Mouse (Mus musculus): ENCODE results near the gene Krtap4-1. TPM values are rescaled to one million over a fixed set of nuclear protein-coding genes. Genes with fewer than 3 reads are reported as not detected.
"Not testable (repeated sequence)": the region's sequence is repeated elsewhere in the genome, so short reads cannot be mapped to it uniquely, and the experiment has no call there.

Gene Krtap4-1
- polyA plus RNA-seq (2015; fragmentation: Nextera tagmentation; extraction: Ambion mirVana): not detected in 2 replicates

DNA sequence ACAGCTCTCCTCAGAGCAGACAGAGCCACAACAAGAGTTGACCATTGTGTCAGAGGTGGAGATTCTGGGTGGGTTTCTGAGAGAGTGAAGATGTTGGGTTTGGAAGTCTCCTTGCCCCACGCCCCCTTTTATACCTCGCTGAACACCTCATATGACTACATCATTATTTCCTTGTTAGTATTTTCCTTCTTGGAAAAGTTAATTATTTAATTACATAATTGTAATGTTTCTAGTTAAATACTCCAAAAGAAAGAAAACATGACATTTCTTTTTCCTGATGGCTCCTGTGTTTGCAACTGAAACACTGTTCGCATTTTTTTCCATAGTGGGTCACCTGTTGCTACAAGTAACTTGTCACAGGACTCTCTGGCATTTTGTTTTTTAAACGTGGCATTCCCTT, at the start of gene Krtap4-1:
Krtap4-1 (minus strand) TSS at position 101 of the 400 bp plus-strand sequence.
- Histone ChIP-seq H3K27ac (ENCODE audit: low read depth, low read length) (no peak within 1 kb of the TSS), H3K27me3 (replicated peaks; ENCODE audit: control insufficient read depth, insufficient read depth, low read length) (no peaks in the 10 kb centered on the region), H3K4me1 (ENCODE audit: control insufficient read depth, insufficient read depth, low read depth, low read length) (no peaks in the 10 kb centered on the region), H3K4me2 (ENCODE audit: low read length) (no peak within 1 kb of the TSS), H3K9me3 (ENCODE audit: control insufficient read depth, low read length) (no peaks in the 10 kb centered on the region), H3K9ac (ENCODE audit: low read depth, low read length) (no peak within 1 kb of the TSS), H3K4me3 (ENCODE audit: low read length) (no peak within 1 kb of the TSS), H3K36me3 (ENCODE audit: control insufficient read depth, insufficient read depth, low read length) (no peaks in the 10 kb centered on the region)
- 88% methylated on average over 4 of the region's 4 CpGs for WGBS
- no peak for ATAC-seq

DNA sequence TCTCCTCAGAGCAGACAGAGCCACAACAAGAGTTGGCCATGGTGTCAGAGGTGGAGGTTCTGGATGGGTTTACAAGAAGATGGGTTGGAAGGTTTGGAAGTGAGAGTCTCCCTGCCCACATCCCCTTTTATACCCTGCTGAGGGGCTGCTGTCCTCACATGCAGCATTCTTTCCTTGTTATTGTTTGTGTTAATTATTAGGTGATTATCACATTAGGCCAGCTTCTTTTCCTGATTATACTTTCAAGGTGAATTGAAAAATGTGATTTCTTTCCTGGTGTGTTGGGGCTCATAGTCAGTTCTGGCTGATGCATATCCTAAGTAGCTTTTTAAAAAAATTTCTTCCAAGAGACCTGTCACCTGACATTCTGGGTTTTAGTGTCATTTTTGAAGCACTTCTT, 37.8 kb upstream of the Krtap4-1 start, which contains the start of gene Krtap4-6:
Krtap4-6 (minus strand) TSS at position 101 of the 400 bp plus-strand sequence.
- Histone ChIP-seq H3K27ac (ENCODE audit: low read depth, low read length) (no peak within 1 kb of the TSS), H3K36me3 (ENCODE audit: control insufficient read depth, insufficient read depth, low read length) (no peaks in the 10 kb centered on the region), H3K4me2 (ENCODE audit: low read length) (no peak within 1 kb of the TSS), H3K9me3 (ENCODE audit: control insufficient read depth, low read length) (no peaks in the 10 kb centered on the region), H3K9ac (ENCODE audit: low read depth, low read length) (no peak within 1 kb of the TSS), H3K27me3 (replicated peaks; ENCODE audit: control insufficient read depth, insufficient read depth, low read length) (no peaks in the 10 kb centered on the region), H3K4me1 (ENCODE audit: control insufficient read depth, insufficient read depth, low read depth, low read length) (no peaks in the 10 kb centered on the region), H3K4me3 (ENCODE audit: low read length) (no peak within 1 kb of the TSS)
- no peak for ATAC-seq

DNA sequence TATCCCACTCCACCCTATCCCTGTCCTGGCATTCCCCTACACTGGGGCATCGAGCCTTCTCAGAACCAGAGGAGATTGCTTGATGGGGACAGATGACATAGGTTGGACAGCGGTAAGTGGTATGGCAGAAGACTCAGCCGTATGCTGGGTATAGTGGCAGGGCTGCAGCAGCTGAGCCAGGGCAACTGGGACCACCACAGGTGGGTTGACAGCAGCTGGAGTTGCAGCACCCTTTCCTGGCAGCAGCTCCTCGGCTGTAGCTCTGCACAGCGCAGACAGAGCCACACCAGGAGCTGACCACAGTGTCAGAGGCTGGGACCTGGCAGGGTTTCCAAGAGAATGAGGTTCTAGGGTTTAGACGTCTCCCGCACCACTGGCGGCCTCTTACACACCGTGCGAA, 34.8 kb upstream of the Krtap4-1 start:
- no peaks in the 10 kb centered on the region for H3K4me1 ChIP-seq (ENCODE audit: control insufficient read depth, insufficient read depth, low read depth, low read length)
- no peak overlapping the region for H3K4me2 ChIP-seq (ENCODE audit: low read length)
- H3K4me3 ChIP-seq (ENCODE audit: low read length): no peak overlapping the region
- no peaks in the 10 kb centered on the region for H3K9me3 ChIP-seq (ENCODE audit: control insufficient read depth, low read length)
- no peaks in the 10 kb centered on the region for H3K36me3 ChIP-seq (ENCODE audit: control insufficient read depth, insufficient read depth, low read length)
- H3K9ac ChIP-seq (ENCODE audit: low read depth, low read length): no peak overlapping the region
- H3K27me3 ChIP-seq (replicated peaks; ENCODE audit: control insufficient read depth, insufficient read depth, low read length): no peaks in the 10 kb centered on the region
- WGBS: 92% methylated on average over 10 of the region's 10 CpGs
- H3K27ac ChIP-seq (ENCODE audit: low read depth, low read length): no peak overlapping the region
- no peak for ATAC-seq

DNA sequence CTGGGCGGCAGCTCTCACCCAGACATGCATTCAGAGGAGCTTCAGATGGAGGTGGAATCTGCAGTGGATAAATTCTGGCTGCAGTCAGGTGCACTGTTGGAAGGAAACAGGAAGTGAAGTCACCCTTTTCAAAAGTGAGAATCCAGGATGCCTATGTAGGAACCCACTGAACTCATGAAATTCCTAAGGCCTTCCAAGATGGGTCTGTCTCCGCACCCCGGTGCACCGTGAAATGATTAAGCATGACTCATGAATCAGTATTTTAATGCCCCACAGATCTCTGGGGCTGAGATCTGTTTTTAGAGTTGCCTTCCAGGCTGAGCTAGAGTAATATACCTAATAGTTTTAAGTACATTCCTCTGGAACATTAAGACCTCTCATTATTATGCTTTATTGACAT, 31.2 kb upstream of the Krtap4-1 start:
- Histone ChIP-seq H3K9me3 (ENCODE audit: control insufficient read depth, low read length) (no peaks in the 10 kb centered on the region), H3K27ac (ENCODE audit: low read depth, low read length) (no peak overlapping the region), H3K36me3 (ENCODE audit: control insufficient read depth, insufficient read depth, low read length) (no peaks in the 10 kb centered on the region), H3K4me2 (ENCODE audit: low read length) (no peak overlapping the region), H3K9ac (ENCODE audit: low read depth, low read length) (no peak overlapping the region), H3K27me3 (replicated peaks; ENCODE audit: control insufficient read depth, insufficient read depth, low read length) (no peaks in the 10 kb centered on the region), H3K4me3 (ENCODE audit: low read length) (no peak overlapping the region), H3K4me1 (ENCODE audit: control insufficient read depth, insufficient read depth, low read depth, low read length) (no peaks in the 10 kb centered on the region)
- WGBS: 96% methylated on average over 4 of the region's 4 CpGs
- no peak for ATAC-seq

DNA sequence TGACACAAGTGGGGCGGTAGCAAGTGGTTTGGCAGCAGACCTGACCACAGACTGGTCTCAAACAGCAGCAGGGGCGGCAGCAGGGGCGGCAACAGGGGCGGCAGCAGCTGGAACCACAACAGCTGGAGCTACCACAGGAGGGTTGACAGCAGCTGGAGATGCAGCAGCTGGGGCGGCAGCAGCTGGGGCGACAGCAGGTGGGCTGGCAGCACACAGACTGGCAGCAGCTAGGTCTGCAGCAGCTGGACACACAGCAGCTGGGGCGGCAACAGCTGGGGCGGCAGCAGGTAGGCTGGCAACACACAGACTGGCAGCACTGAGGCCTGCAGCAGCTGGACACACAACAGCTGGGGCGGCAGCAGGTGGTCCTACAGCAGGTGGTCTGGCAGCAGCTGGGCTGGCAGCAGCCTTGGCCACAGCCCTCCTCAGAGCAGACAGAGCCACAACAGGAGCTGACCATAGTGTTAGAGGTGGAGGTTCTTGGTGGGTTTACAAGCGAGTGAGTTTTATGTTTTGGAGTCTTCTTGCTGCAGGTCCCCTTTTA, 30.5 kb upstream of the Krtap4-1 start, which contains the start of gene Gm11563:
Gm11563 (minus strand) TSS at position 494 of the 544 bp plus-strand sequence.
- H3K27me3 ChIP-seq (replicated peaks; ENCODE audit: control insufficient read depth, insufficient read depth, low read length); H3K36me3 ChIP-seq (ENCODE audit: control insufficient read depth, insufficient read depth, low read length); H3K9me3 ChIP-seq (ENCODE audit: control insufficient read depth, low read length); H3K9ac ChIP-seq (ENCODE audit: low read depth, low read length); H3K4me3 ChIP-seq (ENCODE audit: low read length); H3K4me2 ChIP-seq (ENCODE audit: low read length); H3K27ac ChIP-seq (ENCODE audit: low read depth, low read length); H3K4me1 ChIP-seq (ENCODE audit: control insufficient read depth, insufficient read depth, low read depth, low read length); ATAC-seq: not testable (repeated sequence)
- WGBS: 72% methylated on average over 10 of the region's 10 CpGs

DNA sequence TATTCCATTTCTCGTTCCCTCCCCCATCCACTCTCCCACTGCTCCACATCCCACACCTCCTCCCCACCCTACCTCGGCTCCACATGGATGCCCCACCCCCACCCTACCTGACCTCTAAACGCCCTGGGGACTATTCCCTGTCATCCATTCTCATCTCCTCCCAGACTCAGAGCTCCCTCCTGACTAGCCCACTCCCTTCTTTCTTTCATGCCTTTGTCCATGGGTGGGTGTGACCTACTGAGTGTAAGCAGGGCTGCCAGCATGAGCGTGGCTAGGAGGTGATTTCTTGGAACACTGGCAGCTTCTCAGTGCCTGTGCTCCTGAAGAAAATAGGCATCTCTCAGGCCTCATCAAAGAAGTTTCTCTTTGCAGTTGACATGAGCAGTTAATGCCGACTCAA, 29.0 kb upstream of the Krtap4-1 start:
- H3K9ac ChIP-seq (ENCODE audit: low read depth, low read length): no peak overlapping the region
- no peaks in the 10 kb centered on the region for H3K36me3 ChIP-seq (ENCODE audit: control insufficient read depth, insufficient read depth, low read length)
- no peaks in the 10 kb centered on the region for H3K27me3 ChIP-seq (replicated peaks; ENCODE audit: control insufficient read depth, insufficient read depth, low read length)
- H3K4me2 ChIP-seq (ENCODE audit: low read length): no peak overlapping the region
- no peaks in the 10 kb centered on the region for H3K4me1 ChIP-seq (ENCODE audit: control insufficient read depth, insufficient read depth, low read depth, low read length)
- H3K27ac ChIP-seq (ENCODE audit: low read depth, low read length): no peak overlapping the region
- ATAC-seq: no peak
- no peak overlapping the region for H3K4me3 ChIP-seq (ENCODE audit: low read length)
- WGBS: 46% methylated on average over 5 of the region's 5 CpGs
- no peaks in the 10 kb centered on the region for H3K9me3 ChIP-seq (ENCODE audit: control insufficient read depth, low read length)

DNA sequence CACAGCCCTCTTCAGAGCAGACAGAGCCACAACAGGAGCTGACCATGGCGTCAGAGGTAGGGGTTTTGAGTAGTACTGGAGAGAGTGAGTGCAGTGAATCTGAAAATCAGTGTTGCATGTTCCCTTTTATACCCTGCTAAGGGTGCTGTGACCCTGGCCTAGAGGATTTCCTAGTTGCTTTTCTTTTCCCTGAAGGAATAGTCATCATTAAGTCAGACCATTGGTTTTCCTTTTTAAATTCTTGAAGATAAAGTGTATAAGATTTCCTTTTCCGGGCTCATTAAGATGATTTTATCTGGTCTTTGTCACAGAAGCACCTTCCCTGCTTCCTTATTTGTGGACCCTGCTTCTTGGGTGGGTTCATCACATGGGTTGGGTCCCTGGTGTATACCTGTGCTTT, 22.1 kb upstream of the Krtap4-1 start, which contains the start of gene Gm11555:
Gm11555 (minus strand) TSS at position 101 of the 400 bp plus-strand sequence.
- H3K4me3 ChIP-seq (ENCODE audit: low read length): no peak within 1 kb of the TSS
- H3K27ac ChIP-seq (ENCODE audit: low read depth, low read length): no peak within 1 kb of the TSS
- no peaks in the 10 kb centered on the region for H3K9me3 ChIP-seq (ENCODE audit: control insufficient read depth, low read length)
- 77% methylated on average over 2 of the region's 2 CpGs for WGBS
- H3K27me3 ChIP-seq (replicated peaks; ENCODE audit: control insufficient read depth, insufficient read depth, low read length): no peaks in the 10 kb centered on the region
- no peak within 1 kb of the TSS for H3K9ac ChIP-seq (ENCODE audit: low read depth, low read length)
- ATAC-seq: no peak
- H3K4me1 ChIP-seq (ENCODE audit: control insufficient read depth, insufficient read depth, low read depth, low read length): no peaks in the 10 kb centered on the region
- H3K36me3 ChIP-seq (ENCODE audit: control insufficient read depth, insufficient read depth, low read length): no peaks in the 10 kb centered on the region
- no peak within 1 kb of the TSS for H3K4me2 ChIP-seq (ENCODE audit: low read length)

DNA sequence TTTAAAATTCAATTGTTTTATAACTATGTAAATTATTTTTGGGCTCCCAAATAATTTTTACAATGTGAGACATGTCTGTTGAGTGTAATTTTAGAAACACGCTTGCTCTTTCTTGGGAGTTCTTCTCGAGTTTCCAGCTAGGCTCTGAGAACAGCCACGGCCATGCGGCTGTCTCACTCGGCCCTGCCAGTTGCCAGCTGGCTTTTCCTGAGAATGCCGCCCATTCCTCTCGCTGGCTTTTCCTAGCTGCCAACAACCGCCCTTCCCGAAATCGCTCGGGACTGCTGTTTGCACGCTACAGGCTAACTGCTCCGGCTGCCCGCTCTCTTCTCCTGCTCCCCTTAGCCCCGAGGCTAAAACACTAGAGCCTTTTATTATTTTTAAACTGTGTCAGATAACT, 18.4 kb upstream of the Krtap4-1 start:
- no peak overlapping the region for H3K4me2 ChIP-seq (ENCODE audit: low read length)
- no peak for ATAC-seq
- 85% methylated on average over 15 of the region's 15 CpGs for WGBS

DNA sequence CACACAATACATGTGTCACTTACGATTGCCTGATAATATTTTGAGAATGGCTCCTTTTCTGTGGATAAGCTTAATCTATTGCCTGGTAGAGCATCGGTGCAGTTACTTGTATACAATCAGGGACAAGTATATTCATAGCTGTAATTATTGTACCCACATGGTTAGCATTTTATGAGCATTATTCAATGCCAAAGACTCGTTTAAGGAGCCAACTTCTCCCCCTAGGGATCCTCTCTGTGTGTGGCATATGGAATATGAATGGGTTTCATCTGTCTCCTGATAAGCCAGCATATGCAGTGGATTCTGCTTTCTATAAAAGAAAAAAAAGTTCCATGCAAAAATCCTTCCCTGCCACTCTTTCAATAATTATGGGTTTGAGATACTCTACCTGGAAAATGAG, 16.3 kb upstream of the Krtap4-1 start:
- no peak for ATAC-seq
- Histone ChIP-seq H3K27ac (ENCODE audit: low read depth, low read length) (no peak overlapping the region), H3K4me3 (ENCODE audit: low read length) (no peak overlapping the region), H3K9me3 (ENCODE audit: control insufficient read depth, low read length) (no peaks in the 10 kb centered on the region), H3K9ac (ENCODE audit: low read depth, low read length) (no peak overlapping the region), H3K36me3 (ENCODE audit: control insufficient read depth, insufficient read depth, low read length) (no peaks in the 10 kb centered on the region), H3K27me3 (replicated peaks; ENCODE audit: control insufficient read depth, insufficient read depth, low read length) (no peaks in the 10 kb centered on the region), H3K4me1 (ENCODE audit: control insufficient read depth, insufficient read depth, low read depth, low read length) (no peaks in the 10 kb centered on the region), H3K4me2 (ENCODE audit: low read length) (no peak overlapping the region)
- WGBS: 51% methylated on average over 3 of the region's 3 CpGs

More for the DNA sequence above, 18.4 kb upstream of the Krtap4-1 start:
- no peak overlapping the region for H3K9ac ChIP-seq (ENCODE audit: low read depth, low read length)
- H3K9me3 ChIP-seq (ENCODE audit: control insufficient read depth, low read length): no peaks in the 10 kb centered on the region
- H3K27me3 ChIP-seq (replicated peaks; ENCODE audit: control insufficient read depth, insufficient read depth, low read length): no peaks in the 10 kb centered on the region
- no peaks in the 10 kb centered on the region for H3K4me1 ChIP-seq (ENCODE audit: control insufficient read depth, insufficient read depth, low read depth, low read length)
- no peak overlapping the region for H3K4me3 ChIP-seq (ENCODE audit: low read length)
- no peaks in the 10 kb centered on the region for H3K36me3 ChIP-seq (ENCODE audit: control insufficient read depth, insufficient read depth, low read length)
- H3K27ac ChIP-seq (ENCODE audit: low read depth, low read length): no peak overlapping the region
